Mouse (Mus musculus) CH12.LX (cell line): ENCODE results near the gene Tmem150c.

Experiments used
- CHD1 ChIP-seq: IDR thresholded peaks from 2 replicates; pipeline ENCODE4 v1.6.1; 2012; ENCODE audit warnings: low read depth, low read length, improper control_type of control experiment, inconsistent platforms
- CTCF ChIP-seq, 2 experiments: IDR thresholded peaks in 1 of 2; conservative IDR thresholded peaks in 1 of 2; 2 replicates each; pipeline ENCODE4 v1.5.1; 2011 to 2012; ENCODE audit warnings: low read depth in 2 of 2, low read length in 2 of 2, improper control_type of control experiment in 1 of 2, inconsistent platforms in 1 of 2, mild to moderate bottlenecking in 1 of 2, moderate library complexity in 1 of 2
- ELF1 ChIP-seq: IDR thresholded peaks from 2 replicates; pipeline ENCODE4 v1.6.1; 2014; ENCODE audit warnings: low read depth, mild to moderate bottlenecking, inconsistent platforms, low read length, improper control_type of control experiment
- IRF4 ChIP-seq: IDR thresholded peaks from 2 replicates; pipeline ENCODE4 v1.6.1; 2014; ENCODE audit warnings: low read depth, mild to moderate bottlenecking, inconsistent platforms, low read length, improper control_type of control experiment
- MAFK ChIP-seq: IDR thresholded peaks from 2 replicates; pipeline ENCODE4 v1.6.1; 2011; ENCODE audit warnings: low read length, improper control_type of control experiment; ENCODE audit not compliant: insufficient replicate concordance
- MAX ChIP-seq: IDR thresholded peaks from 2 replicates; pipeline ENCODE4 v1.6.1; 2011; ENCODE audit warnings: low read length, improper control_type of control experiment
- NELFE ChIP-seq: IDR thresholded peaks from 2 replicates; pipeline ENCODE4 v1.6.1; 2011; ENCODE audit warnings: low read depth, low read length, improper control_type of control experiment
- POLR2A ChIP-seq: IDR thresholded peaks from 2 replicates; pipeline ENCODE4 v1.6.1; 2011; ENCODE audit warnings: low read depth, mild to moderate bottlenecking, improper control_type of control experiment, low read length
- POLR2AphosphoS2 ChIP-seq: IDR thresholded peaks from 2 replicates; pipeline ENCODE4 v1.6.1; 2011; ENCODE audit warnings: low read depth, low read length, improper control_type of control experiment
- TBP ChIP-seq: conservative IDR thresholded peaks from 2 replicates; pipeline ENCODE4 v1.6.1; 2011; ENCODE audit warnings: low read depth, low read length, improper control_type of control experiment
- TCF12 ChIP-seq: IDR thresholded peaks from 2 replicates; pipeline ENCODE4 v1.6.1; 2014; ENCODE audit warnings: low read depth, mild to moderate bottlenecking, inconsistent platforms, low read length, improper control_type of control experiment
- UBTF ChIP-seq: IDR thresholded peaks from 2 replicates; pipeline ENCODE4 v1.6.1; 2012; ENCODE audit warnings: low read depth, mild to moderate bottlenecking, inconsistent platforms, low read length, improper control_type of control experiment, moderate library complexity
- ZC3H11A ChIP-seq: IDR thresholded peaks from 2 replicates; pipeline ENCODE4 v1.6.1; 2012; ENCODE audit warnings: low read depth, mild to moderate bottlenecking, inconsistent platforms, low read length, improper control_type of control experiment
- ZNF384 ChIP-seq: IDR thresholded peaks from 2 replicates; pipeline ENCODE4 v1.6.1; 2012; ENCODE audit warnings: low read depth, low read length, improper control_type of control experiment, inconsistent platforms

DNA sequence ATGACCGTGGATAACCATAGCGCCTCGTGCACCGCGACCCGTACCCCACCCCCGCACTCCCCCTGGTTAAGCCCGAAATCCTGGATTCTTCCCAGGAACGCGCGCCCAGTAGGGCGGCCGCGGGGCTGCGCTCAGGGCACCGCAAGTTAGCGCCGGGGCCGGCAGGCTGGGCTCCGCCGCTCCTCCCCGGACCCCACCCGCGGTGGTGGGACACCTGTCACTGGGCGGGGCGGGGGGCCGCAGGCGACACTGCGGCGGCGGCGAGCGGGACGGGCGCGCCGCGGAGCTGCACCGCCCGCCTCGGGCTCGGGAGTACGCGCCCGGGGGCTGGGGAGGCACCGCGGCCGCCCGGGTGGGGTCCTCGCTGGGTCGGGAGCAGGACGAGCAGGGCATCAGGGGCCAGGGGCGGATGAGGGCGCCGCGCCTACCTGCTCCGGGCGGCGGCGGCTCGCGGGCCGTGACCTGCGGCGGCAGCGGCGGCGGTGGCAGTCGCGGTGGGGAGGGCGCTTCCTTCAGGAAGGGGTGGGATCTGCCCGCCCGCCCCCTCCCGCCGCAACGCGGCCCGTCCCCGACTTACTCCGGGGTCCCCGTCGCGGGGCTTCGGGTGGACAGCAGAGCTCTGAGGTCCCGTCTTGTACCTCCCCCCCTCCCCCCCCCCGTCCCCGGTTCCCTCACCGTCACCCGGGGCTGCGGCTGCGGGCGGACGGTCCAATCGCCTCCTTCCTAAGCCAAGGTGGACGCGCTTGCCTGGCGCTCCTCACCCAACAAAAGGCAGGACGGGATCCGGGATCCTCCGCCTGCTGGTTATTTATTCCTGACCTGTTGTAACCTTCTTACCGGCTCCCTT is 594 bp downstream of the Tmem150c start:
- TF ChIP-seq ZC3H11A (no peak), MAX (no peak), ELF1 (no peak), CTCF (conservative IDR thresholded peaks at IDR 0.05 in 1 of 2, IDR thresholded peaks at IDR 0.05 in 1 of 2; ENCODE audit: low read depth in 2 of 2, low read length in 2 of 2) (no peak), POLR2AphosphoS2 (no peak), IRF4 (no peak), POLR2A (no peak), MAFK (no peak), TBP (no peak), ZNF384 (no peak), TCF12 (no peak), UBTF (no peak), CHD1 (no peak), NELFE (no peak)
